Mouse (Mus musculus): ENCODE results near the gene E2f7. TPM values are rescaled to one million over a fixed set of nuclear protein-coding genes. Genes with fewer than 3 reads are reported as not detected.

The E2f7 gene
- total RNA-seq, 2 experiments from 2014 or later, result 0.49 to 1.3 TPM

DNA sequence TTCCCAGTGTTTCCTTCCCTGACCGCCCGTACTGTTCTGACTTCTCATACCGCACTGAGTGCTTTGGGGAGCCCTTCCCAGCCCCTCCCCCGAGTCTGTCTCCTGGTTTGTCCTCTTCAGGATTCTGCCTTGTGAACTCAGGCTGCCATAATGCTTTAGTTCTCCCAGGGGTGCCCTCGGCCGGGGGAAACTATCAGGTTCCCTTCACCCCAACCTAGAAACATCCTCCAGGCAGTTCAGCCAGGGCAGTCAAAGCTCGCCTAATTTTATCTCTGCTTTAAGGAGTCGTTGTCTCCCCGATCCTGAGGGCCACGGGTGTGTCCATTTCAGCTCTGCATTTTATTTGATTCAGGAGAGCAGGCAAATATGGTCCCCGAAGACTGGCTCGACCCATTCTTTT is 28.0 kb downstream of the E2f7 start:
- no peak for DNase-seq (ENCODE audit: low spot score in 2 of 2)

DNA sequence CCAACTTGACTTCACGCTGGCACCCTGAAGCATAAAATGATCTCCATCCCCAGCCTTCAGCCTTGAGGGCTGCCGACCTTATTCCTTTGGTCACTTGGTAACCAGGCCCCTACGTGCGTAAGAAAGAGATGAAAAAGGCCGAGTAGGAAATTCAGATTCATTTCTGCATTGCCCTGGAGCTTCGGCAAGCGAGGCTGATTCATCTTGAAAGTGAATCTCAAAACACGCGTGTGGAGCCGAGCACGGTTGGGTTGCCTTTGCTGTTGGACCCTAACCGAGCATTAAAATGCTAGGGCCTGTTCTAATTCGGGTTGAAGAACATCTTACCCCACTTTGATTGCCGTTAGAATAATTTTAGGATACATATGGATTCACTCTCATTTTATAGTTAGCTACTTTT is 28.6 kb downstream of the E2f7 start:
- DNase-seq (ENCODE audit: low spot score in 2 of 2), result no peak

DNA sequence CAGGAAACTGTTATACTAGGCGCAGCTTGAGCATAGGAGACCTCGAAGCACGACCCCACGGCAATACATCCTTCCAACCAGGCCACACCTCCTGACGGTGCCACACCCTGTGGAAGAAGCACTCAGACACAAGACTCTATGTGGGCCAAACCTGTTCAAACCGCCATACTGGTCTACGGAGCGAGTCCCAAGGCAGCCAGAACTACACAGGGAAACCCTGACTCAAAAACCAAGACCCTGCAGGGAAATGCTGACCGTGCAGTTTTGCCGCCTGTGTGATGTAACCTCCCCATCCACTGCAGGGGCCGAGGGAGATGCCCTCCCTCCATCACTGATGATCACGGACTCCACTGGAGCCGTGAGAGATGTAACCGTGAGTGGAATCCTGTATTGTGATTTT is 36.5 kb downstream of the E2f7 start:
- no peak for DNase-seq (ENCODE audit: low spot score in 2 of 2)

DNA sequence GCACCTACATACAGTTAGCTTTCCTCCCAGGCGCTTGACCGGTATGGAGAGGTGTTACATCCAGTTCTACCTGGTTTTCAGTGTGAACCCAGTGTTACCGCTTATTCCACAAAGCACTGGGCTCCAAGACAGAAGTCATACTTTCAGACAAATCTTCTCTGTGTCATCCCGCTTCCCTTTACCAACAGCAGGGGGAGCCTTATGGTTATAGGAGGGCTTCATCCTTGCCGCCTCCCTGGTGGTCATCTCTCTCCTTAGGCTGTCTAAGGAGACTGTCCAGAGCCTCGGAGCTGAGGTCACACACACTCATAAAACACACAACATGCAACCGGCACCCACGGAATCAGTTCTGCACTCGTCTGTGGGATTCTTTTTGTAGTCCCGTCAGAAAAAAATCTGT is 37.4 kb downstream of the E2f7 start:
- DNase-seq (ENCODE audit: low spot score in 2 of 2), result no peak

DNA sequence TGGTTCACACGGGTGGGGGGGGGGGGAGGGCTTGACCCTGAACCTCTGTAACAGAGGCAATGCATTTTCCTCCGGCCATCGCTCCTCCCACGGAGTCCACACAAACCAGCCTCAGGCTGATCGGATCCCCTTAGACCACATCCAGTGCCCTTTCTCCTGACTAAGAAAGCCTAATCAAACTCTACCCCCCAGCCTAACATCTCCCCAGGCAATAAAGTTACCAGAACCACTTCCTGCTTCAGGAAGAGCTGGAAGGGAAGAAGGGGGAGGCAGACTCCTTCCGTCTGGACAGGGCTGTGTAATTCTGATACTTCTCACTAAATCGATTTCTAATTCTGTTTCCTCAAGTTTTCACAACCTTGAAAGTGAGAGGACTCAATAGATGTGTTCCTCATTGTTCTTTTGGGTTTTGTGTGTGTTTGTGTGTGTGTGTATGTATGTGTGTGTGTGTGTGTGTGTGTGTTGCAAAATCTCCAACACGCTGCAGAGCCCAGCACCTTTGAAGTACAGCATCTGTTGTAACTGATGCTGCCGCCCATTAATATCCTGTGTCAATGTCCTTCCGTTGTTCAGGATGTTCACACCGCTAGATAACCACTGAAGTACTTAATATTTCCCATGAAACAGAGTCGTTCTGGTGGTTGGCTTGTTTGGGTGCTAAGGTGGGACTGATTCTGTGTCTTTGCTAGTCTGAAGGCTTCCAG is 43.0 kb downstream of the E2f7 start:
- DNase-seq (ENCODE audit: low spot score in 2 of 2), result no peak

DNA sequence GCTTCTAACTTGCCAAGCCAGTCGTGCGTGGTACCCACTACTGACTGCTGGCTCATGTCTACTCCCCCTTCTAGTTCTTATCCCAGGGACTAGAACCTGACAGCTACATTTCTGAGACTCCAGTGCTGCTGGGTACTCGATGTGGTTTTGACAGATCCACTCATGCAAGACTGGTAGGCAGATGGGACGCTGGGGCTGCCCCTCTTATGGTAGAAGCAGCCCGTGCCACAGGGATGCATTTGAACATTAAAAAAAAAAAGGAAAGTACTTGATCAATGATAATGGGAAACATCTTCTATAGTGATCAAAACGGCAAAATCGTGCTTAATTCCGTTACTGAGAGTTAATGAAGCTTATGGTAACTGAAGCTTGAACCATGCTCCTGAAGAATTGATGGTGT is 44.4 kb downstream of the E2f7 start:
- no peak for DNase-seq (ENCODE audit: low spot score in 2 of 2)

DNA sequence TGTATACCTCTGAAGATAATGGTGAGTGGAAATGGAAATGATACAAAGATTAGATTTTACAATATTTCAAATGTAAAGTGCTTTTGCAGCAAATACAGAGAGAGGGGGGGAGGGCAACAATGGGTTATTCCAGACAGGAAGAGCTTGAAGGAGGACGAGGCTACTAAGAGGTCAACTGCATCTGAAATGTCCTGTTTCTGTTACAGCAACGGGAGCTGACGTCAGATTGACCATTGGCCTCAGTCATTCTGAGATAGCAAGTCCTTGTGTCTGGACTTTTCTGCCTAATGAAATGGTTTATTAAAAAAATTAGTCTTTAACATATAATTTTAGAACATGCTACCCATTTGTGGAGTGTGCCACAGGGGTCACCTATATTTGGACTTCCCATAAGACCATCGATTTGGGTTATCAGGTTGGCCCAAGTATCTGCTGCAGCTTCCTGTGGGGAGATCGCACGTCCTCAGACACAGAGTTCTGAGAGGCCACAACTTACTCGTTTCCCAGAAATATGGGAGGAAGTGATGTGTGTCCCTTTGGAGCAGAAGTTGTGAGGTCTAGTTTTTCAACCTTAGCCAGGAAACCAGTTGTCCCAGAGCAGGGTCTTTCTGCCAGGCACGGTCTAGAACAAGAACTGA is 48.0 kb downstream of the E2f7 start:
- DNase-seq (ENCODE audit: low spot score in 2 of 2), result no peak

DNA sequence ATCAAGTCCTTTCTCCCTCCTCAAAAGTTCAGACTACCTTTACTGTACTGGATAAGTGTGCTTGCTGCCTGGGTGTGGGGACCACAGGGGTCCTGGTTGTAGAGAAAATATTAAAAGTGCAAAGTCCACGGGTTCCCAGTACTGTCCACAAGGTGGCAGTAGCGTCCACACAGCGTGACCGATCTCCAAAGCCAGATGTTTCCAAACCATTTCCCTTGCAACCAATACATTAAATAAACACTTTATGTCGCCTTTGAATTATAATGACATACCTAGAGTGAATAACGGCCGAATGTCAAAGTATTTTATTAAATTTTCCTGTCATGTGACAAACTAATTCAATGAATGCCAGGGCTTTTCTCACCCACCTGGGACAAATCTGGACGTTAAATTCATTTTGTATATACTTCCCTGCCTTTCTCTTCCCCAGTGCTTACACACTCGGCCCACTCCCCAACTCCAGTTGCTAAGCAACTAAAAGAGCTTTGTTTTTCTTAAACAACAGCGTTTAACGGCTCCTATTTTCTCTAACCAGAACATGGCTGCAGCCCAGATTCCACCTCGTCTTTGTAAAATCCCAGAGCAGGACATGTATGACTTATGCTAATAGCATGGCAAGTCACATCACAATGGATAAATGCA is 49.4 kb downstream of the E2f7 start:
- DNase-seq (ENCODE audit: low spot score in 2 of 2), result peak in 1 of 2 experiments; percentile 45

DNA sequence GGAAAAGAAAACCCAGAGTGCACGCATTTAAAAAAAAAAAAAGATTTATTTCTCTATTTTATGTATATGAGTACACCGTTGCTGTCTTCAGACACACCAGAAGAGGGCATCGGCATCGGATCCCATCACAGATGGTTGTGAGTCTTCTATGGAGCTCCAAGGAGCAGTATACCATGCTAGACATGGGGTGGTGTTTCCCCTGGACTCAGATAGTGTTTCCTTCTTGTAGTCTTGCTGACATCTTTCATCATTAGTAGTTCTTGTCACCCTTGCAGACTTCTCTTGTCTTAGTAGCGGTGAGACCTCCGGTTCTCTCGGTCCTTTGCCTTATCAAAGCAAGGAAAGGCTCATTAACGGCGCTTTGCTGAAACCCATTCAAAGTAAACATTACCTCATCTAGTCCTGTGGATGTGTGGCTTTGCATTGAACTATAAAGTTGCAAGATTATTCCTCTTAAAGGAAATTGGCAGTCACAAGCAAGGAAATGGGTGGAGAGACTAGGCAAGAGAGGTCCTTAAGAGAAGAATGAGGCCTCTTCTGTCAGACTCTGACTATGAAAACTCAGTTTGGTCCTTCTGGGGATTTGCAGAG is 50.1 kb downstream of the E2f7 start:
- DNase-seq (ENCODE audit: low spot score in 2 of 2), result no peak

DNA sequence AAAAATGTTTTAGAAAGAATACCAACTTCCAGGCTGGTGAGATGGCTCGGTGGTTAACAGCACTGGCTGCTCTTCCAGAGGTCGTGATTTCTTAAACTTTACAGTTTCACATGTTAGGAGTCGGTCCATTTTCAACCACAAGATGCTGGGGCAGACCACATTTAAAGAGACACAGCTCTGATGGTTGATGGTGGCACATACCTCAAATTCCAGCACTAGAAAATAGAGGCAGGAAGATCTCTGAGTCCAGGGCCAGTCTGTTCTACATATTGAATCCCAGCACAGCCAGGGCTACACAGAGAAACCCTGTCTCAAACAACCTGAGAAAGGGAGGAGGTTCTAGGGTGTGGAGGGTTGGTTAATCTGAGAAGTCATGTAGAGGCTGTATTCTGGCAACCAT is 56.1 kb downstream of the E2f7 start:
- DNase-seq (ENCODE audit: low spot score in 2 of 2), result no peak

DNA sequence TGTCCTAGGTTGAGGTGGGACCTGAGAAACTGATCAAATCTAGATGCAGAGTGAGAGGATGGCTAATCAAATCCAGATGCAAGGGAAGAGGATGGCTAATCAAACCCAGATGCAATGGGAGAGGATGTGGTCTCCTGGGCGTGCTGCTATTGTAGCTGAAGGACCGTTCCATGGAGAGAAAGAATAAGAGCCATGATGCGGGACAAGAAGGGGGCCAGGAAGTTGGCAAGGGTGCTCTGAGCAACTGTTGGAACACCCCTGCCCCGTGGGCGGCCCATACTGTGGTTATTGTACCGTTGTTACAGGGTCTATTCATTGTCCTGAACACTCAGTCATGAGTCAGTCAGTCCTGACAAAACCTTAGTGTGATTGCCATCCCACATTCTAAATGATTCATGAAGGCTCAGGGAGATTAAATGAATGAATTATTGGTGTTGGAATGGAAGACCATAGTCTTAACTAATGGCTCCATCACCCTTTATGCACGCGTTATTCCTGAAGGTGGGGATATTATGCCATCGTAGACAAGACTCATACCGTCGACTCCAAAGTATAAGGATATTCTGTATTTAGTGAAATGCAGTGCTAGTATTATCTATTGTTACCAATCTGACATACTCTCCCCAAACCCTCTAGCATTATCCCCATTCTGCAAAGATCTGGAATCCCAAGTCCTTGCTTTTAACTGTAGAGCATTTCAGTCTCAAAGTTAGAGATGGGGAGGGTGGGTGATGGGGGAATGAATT is 59.2 kb downstream of the E2f7 start:
- DNase-seq (ENCODE audit: low spot score in 2 of 2), result no peak

DNA sequence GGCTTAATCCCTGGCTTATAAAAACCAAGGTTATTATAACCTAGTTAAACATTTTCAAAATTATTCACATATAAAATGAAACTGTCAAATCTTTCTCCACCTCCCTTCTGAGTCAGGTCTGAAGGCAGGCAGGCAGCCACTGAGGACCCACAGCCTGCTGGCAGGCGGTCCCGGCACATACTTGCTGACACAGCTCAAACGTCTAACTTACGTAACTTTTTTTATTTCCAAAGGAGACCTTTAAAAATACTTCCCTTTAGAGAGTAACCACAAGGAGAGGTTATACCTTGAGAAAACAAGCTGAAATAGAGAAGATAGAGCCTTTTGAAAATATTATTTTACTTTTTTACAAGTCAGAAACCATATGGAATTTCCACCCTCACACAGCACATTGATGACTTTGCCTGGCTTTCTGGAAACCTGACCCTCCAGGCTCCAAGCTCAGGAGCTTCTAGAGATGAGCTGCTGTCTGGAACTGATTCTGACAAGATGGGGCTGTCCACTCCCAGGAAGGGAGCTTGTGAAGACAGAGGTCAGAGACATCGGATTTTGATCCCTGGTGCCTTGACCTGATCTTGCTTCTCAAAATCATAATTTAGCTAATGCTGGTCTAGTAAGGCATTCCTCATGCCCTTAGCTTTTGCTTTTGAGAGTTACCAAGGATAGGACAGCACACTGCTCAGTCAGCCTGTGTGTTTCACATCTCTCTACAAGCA is 59.9 kb downstream of the E2f7 start:
- no peak for DNase-seq (ENCODE audit: low spot score in 2 of 2)

DNA sequence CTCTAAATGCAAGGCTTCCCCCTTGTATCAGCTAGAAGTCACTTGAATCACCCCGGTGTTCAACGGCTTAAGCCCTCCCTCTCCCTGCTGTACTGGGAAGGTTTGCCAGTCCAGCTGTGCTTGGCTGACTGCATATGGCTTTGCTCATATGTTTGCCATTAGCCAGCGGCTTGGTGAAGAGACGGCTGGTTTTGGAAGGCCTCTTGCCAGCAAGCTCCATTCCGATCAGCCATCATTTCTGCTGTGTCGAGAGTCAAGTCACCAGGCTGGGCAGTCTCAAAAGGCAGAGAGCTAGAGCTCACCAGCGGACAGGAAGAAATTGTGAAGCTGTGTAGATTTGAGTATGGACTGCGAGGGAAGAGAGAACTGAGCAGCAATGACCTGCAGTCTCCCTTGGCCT is 61.2 kb downstream of the E2f7 start:
- no peak for DNase-seq (ENCODE audit: low spot score in 2 of 2)

DNA sequence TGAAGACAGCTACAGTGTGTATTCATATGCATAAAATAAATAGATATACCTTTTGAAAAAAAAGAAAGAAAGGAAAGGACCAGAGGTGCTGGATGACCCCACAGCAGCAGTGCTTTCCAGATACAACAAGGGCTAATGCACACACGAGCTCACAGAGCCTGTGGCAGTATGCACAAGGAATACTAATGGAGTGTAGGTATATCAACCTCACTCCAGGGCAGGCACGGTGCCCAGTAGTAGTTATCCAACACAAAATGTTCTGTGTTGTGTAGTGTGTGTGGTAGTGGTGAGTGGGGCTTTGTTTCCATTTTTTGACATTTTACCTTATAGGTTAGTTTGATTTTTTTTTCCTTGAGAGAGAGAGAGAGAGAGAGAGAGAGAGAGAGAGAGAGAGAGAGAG is 65.3 kb downstream of the E2f7 start:
- no peak for DNase-seq (ENCODE audit: low spot score in 2 of 2)

DNA sequence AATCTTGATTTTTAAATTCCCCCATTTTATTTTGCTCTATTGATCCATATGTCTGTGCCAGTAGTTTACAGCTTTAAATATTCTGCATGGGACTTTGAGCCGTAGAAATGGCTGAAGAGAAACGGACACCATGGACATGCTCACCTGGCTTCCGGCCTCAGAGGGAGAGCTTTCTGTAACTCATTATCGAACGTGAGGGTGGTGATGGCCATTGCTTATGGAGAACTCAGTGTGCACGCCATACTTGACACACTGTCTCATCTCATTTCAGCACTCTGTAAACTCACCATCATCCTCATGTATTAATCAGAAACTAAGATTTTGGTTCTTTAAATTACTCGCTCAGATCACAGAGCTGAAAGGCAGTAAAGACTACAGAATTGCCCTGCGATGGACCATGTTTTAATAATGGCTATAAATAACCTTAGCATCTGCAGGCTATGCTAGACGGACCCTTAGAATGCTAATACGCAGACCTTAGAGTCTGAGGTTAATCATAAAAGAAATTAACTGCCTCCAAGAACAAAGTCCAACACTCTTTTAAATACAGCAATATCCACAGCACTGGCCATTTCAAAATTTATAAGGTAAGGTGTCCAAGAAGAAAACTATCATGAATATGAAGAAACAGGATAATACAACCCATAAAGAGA is 66.1 kb downstream of the E2f7 start:
- no peak for DNase-seq (ENCODE audit: low spot score in 2 of 2)

DNA sequence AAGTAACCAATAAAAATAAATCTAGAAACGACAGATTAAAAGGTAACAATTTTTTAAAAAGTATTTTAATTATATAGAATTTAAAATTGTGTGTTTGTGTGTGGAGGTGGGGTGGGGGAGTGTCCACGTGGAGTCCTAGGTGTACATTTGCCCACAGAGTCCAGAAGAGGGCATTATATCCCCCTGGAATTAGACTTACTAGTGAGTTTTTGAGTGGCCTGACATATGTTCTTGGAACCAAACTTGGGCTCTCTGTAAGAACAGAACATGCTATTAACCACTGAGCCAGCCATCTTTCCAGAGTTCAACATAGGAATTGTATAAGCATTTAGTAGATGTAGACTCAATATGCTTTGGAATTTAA is 66.6 kb downstream of the E2f7 start:
- DNase-seq (ENCODE audit: low spot score in 2 of 2), result no peak

DNA sequence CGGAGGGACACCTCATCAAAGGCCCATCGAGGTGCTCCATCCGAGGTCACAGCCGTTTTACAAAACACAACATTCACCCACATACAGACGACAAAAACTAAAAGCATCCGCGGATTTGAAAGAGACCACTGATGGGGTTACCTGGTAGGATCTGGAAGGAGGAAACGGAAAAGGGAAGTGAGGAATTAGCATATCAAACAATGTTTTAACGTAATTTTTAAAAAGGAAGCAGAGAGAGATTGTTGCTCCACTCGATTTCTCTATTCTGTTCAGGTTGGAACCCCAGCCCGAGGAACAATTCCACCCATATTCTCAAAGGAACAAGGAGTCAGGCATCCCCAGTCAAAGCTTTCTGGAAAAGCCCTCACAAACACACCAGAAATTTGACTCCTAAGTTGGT is 75.9 kb downstream of the E2f7 start:
- DNase-seq (ENCODE audit: low spot score in 2 of 2), result no peak

DNA sequence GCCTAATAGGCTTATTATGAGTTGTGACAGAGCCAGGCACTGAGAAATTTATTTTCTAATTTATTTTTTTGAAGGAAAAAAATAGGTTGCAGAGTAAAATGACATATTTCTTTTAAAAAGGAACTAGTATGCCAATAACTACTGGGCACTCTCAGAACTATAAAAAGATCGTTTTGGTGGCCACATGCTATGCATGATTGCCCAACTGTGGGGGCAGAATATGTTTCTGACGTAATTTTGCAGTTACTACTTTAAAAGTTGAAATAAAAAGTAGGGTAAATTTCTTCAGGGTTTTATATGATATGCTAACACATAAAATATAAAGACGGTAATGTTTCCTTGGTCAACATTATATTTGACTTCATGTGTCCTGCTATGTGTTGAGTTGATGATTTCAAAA is 76.5 kb downstream of the E2f7 start:
- no peak for DNase-seq (ENCODE audit: low spot score in 2 of 2)

DNA sequence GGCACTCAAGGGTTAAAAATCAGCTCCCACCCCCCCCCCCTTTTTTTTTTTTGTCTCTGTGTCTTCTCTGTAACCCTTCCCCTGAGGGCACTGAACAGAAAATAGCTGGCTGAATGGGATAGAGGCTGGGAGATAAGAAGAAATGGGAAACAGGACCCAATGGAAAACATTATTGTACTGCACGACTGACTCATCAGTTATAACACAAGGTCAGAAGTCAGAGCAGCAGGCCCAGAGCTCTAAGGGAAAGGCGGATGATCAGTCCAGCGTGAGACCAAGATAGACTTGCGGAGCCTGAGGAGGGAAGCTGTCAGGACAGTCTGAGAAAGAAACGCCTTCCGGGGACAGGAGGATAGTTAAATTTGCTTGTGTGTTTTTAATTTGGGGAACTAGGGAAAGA is 87.1 kb downstream of the E2f7 start:
- no peak for DNase-seq (ENCODE audit: low spot score in 2 of 2)

DNA sequence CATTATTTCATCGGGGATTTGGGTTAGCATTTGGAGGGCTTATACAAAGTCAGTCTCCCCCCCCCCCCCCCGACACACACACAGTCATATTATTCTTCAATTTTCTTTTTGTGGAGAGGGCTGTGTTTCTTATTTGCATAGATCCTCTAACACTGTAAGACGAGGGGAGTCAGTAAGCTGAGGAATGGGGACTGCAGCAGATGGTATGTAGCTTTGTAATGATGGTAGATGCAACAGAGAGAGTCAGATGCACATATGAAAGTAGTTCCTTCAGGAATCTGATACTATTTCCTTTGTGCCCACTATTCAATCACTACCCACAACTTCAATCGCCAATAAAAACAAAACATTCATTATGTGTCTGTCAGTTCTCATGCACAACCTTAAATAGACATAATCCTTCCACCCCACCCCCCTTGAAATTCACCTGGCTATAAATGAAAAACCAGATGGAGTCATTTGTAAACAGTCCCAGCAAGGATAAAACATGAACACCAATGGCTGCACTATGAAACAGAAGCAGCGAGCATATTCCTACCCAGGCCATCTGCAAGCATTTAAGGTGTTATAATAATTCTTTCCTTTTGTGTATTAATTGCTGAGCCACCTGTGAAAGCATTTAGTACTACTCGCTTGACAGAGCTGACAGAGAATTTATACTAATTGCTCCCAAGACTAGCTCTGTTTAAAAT is 90.0 kb downstream of the E2f7 start:
- no peak for DNase-seq (ENCODE audit: low spot score in 2 of 2)
